Mouse (Mus musculus) forebrain, embryonic 10.5 days (tissue): Measurements from ENCODE around the gene Pfdn5. TPM values are rescaled to one million over a fixed set of nuclear protein-coding genes. Genes with fewer than 3 reads are reported as not detected.
A peak's percentile ranks its signal among the peaks of the same experiment; 100 is the strongest.

Source experiments
- DNase-seq: peaks from one replicate; pipeline ENCODE4 v3.0.0-alpha.2; 2017; ENCODE audit warnings: low spot score; ENCODE audit errors: extremely low spot score
- H3K27ac ChIP-seq: fragments of 300-500 bp; sonication (generic); 2 replicates; pipeline ENCODE4 v1.5.1; 2016; ENCODE audit warnings: mild to moderate bottlenecking
- H3K27me3 ChIP-seq: fragments of 300-500 bp; sonication (generic); 2 replicates; pipeline ENCODE4 v1.6.1; 2016; ENCODE audit warnings: mild to moderate bottlenecking; ENCODE audit not compliant: poor library complexity, severe bottlenecking
- H3K36me3 ChIP-seq: fragments of 300-500 bp; sonication (generic); replicated peaks from 2 replicates; pipeline ENCODE4 v1.6.1; 2016; ENCODE audit warnings: mild to moderate bottlenecking, moderate library complexity
- H3K4me1 ChIP-seq: fragments of 300-500 bp; sonication (generic); 2 replicates; pipeline ENCODE4 v1.6.1; 2016
- H3K4me3 ChIP-seq: fragments of 300-500 bp; sonication (generic); 2 replicates; pipeline ENCODE4 v1.5.1; 2016; ENCODE audit warnings: mild to moderate bottlenecking, moderate library complexity
- H3K9me3 ChIP-seq: fragments of 300-500 bp; sonication (generic); 2 replicates; pipeline ENCODE4 v1.6.1; 2016; ENCODE audit warnings: mild to moderate bottlenecking, moderate library complexity
- WGBS: fragments of 180-500 bp; shearing (Covaris S2); methylation state at CpG from one replicate; pipeline ENCODE4 v1.1.7; 2016; 5-methylcytosine and 5-hydroxymethylcytosine counted together
- polyA plus RNA-seq: library from polyadenylated mRNA; unstranded; fragments of >200 nt; fragmentation: Nextera tagmentation; extraction: Ambion mirVana; gene quantifications from 2 replicates; pipeline ENCODE4 v1.2.1, GENCODE M21; 2016

Gene Pfdn5
- polyA plus RNA-seq, result 311 and 331 TPM in 2 replicates

GRCm38 (mm10) chr15:102326022-102326576, at the start of gene Pfdn5:
Pfdn5 (plus strand) TSS chr15:102326116.
- Histone ChIP-seq H3K36me3 (peaks cover 70% of the 10 kb centered on the region), H3K4me3 (peak within 1 kb of the TSS; percentile 88), H3K4me1 (peaks cover 18% of the 10 kb centered on the region), H3K27ac (peak within 1 kb of the TSS; percentile 91), H3K9me3 (no peaks in the 10 kb centered on the region), H3K27me3 (no peaks in the 10 kb centered on the region)
- under 1% methylated on average over 40 of the region's 40 CpGs for WGBS
- peak; percentile 80 for DNase-seq

GRCm38 (mm10) chr15:102278726-102279091, 47.2 kb upstream of the Pfdn5 start:
- Histone ChIP-seq H3K4me3 (peak overlapping the region; percentile 89), H3K36me3 (peaks cover 25% of the 10 kb centered on the region), H3K4me1 (peaks cover 23% of the 10 kb centered on the region), H3K9me3 (no peaks in the 10 kb centered on the region), H3K27ac (peak overlapping the region; percentile 95), H3K27me3 (no peaks in the 10 kb centered on the region)
- WGBS, result 34% methylated on average over 7 of the region's 7 CpGs
- DNase-seq, result no peak

GRCm38 (mm10) chr15:102279092-102279782, 46.7 kb upstream of the Pfdn5 start, which contains the start of gene Mfsd5:
Mfsd5 (plus strand) TSS chr15:102279454.
- H3K27me3 ChIP-seq, result no peaks in the 10 kb centered on the region
- H3K27ac ChIP-seq, result peak within 1 kb of the TSS; percentile 95
- DNase-seq, result peak; percentile 87
- WGBS, result under 1% methylated on average over 65 of the region's 65 CpGs
- peaks cover 23% of the 10 kb centered on the region for H3K4me1 ChIP-seq
- peaks cover 25% of the 10 kb centered on the region for H3K36me3 ChIP-seq
- H3K9me3 ChIP-seq, result no peaks in the 10 kb centered on the region
- peak within 1 kb of the TSS; percentile 89 for H3K4me3 ChIP-seq

- peaks cover 23% of the 10 kb centered on the region for H3K4me1 ChIP-seq
- no peak for DNase-seq
- peak overlapping the region; percentile 89 for H3K4me3 ChIP-seq
- H3K27me3 ChIP-seq, result no peaks in the 10 kb centered on the region
- 33% methylated on average over 13 of the region's 13 CpGs for whole genome bisulfite sequencing
- peaks cover 25% of the 10 kb centered on the region for H3K36me3 ChIP-seq
- H3K27ac ChIP-seq, result peak overlapping the region; percentile 95
- no peaks in the 10 kb centered on the region for H3K9me3 ChIP-seq
Observed at GRCm38 (mm10) chr15:102279783-102280520, 46.0 kb upstream of the Pfdn5 start.

DNA sequence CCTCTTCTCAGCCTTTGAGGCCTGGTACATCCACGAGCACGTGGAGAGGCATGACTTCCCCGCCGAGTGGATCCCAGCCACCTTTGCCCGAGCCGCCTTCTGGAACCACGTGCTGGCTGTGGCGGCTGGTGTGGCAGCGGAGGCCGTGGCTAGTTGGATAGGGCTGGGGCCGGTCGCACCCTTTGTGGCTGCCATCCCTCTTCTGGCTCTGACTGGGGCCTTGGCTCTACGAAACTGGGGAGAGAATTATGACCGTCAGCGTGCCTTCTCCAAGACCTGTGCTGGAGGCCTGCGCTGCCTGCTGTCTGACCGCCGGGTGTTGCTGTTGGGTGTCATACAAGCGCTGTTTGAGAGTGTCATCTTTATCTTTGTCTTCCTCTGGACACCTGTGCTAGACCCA, 45.3 kb upstream of the Pfdn5 start:
- H3K4me1 ChIP-seq, result peaks cover 25% of the 10 kb centered on the region
- DNase-seq, result no peak
- no peaks in the 10 kb centered on the region for H3K27me3 ChIP-seq
- peaks cover 25% of the 10 kb centered on the region for H3K36me3 ChIP-seq
- WGBS, result 97% methylated on average over 19 of the region's 19 CpGs
- peak overlapping the region; percentile 95; the same call in 1 of the 2 replicates for H3K27ac ChIP-seq
- no peaks in the 10 kb centered on the region for H3K9me3 ChIP-seq
- H3K4me3 ChIP-seq, result peak overlapping the region; percentile 89

GRCm38 (mm10) chr15:102282463-102283292, 43.2 kb upstream of the Pfdn5 start:
- Histone ChIP-seq H3K9me3 (no peaks in the 10 kb centered on the region), H3K27me3 (no peaks in the 10 kb centered on the region), H3K4me3 (no peak overlapping the region), H3K27ac (no peak overlapping the region), H3K4me1 (peaks cover 25% of the 10 kb centered on the region), H3K36me3 (peaks cover 25% of the 10 kb centered on the region)
- no peak for DNase-seq
- WGBS, result 86% methylated on average over 8 of the region's 8 CpGs

GRCm38 (mm10) chr15:102283648-102284047, 42.3 kb upstream of the Pfdn5 start:
- 83% methylated on average over 3 of the region's 3 CpGs for WGBS
- no peak overlapping the region for H3K4me3 ChIP-seq
- peaks cover 25% of the 10 kb centered on the region for H3K36me3 ChIP-seq
- no peaks in the 10 kb centered on the region for H3K9me3 ChIP-seq
- no peaks in the 10 kb centered on the region for H3K27me3 ChIP-seq
- no peak overlapping the region for H3K27ac ChIP-seq
- peaks cover 23% of the 10 kb centered on the region for H3K4me1 ChIP-seq
- DNase-seq, result no peak

DNA sequence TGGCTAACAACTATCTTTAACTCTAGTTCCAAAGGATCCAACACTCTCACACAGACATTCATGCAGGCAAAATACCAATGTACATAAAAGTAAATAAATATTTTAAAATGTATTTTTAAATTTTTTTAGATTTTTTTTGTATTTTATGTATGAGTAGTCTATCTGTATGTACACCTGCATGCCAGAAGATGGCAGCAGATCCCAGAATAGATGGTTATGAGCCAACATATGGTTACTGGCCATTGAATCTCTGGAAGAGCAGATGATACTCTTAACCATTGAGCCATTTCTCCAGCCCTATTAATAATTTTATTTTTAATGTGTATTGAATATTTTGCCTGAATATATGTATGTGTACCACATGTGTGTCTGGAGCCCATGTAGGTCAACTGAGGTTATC, 38.5 kb upstream of the Pfdn5 start:
- peaks cover 5% of the 10 kb centered on the region for H3K36me3 ChIP-seq
- H3K27me3 ChIP-seq, result no peaks in the 10 kb centered on the region
- H3K27ac ChIP-seq, result no peak overlapping the region
- H3K9me3 ChIP-seq, result no peaks in the 10 kb centered on the region
- no peak for DNase-seq
- H3K4me1 ChIP-seq, result 0 out of 2 replicates have a peak, but pooled peaks cover 2% of the 10 kb centered on the region
- no peak overlapping the region for H3K4me3 ChIP-seq

- peak within 1 kb of the TSS; percentile 89 for H3K4me3 ChIP-seq
- H3K27ac ChIP-seq, result peak within 1 kb of the TSS; percentile 89
- H3K36me3 ChIP-seq, result peaks cover 31% of the 10 kb centered on the region
- 7% methylated on average over 25 of the region's 25 CpGs for WGBS
- DNase-seq, result peak; percentile 98
- H3K9me3 ChIP-seq, result no peaks in the 10 kb centered on the region
- H3K27me3 ChIP-seq, result no peaks in the 10 kb centered on the region
- H3K4me1 ChIP-seq, result peaks cover 11% of the 10 kb centered on the region
Observed at GRCm38 (mm10) chr15:102295633-102296367, 30.1 kb upstream of the Pfdn5 start, which contains the start of gene Espl1. Espl1 (plus strand) TSS chr15:102296266.

DNA sequence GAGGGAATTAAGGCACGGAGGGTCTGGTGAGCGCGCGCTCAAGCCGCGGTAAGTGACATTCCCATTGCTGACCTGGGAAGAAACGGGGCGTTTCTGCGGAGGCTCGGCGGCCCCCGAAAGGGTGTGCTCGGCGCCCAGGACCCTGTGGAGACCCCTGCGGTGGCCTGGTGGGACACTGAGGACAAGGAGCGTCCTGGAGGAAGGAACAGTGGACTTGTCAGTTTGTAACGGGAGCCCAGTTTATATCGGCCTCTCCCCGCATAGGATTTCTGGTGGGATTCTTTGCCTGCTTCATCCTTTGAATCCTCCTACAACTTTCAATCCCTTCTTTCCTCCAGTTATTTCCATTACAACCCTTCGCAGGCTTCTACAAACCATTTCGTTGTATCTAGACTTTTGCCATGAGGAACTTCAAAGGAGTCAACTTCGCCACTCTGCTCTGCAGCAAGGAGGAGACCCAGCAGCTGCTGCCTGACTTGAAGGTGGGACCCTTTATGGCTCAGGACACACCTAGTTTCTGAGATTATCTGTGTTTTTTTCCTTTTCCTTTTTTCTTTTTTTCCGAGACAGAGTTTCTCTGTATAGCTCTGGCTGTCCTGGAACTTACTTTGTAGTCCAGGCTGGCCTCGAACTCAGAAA, 29.4 kb upstream of the Pfdn5 start:
- no peaks in the 10 kb centered on the region for H3K9me3 ChIP-seq
- H3K27ac ChIP-seq, result peak overlapping the region; percentile 89
- H3K4me3 ChIP-seq, result peak overlapping the region; percentile 89
- H3K36me3 ChIP-seq, result peaks cover 38% of the 10 kb centered on the region
- no peaks in the 10 kb centered on the region for H3K27me3 ChIP-seq
- no peak for DNase-seq
- whole genome bisulfite sequencing, result 7% methylated on average over 24 of the region's 24 CpGs
- peaks cover 11% of the 10 kb centered on the region for H3K4me1 ChIP-seq

DNA sequence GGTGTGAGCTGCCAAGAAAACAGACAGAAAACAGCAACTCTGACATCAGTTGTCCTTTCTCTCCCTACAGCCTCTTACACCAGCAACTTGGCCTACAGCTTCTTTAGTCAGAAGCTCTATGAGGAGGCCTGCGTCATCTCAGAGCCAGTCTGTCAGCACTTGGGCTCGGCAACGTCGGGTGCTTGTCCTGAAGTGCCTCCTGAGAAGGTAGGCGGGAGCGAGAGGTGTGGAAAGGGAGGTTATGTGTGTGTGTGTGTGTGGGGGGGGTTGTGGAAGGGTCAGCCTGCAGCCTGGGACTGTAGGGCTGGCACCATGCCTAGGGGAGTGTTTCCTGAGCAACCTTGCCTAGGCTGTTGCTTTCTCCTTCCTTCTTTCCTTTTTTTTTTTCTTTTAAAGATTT, 23.4 kb upstream of the Pfdn5 start:
- no peaks in the 10 kb centered on the region for H3K27me3 ChIP-seq
- no peak overlapping the region for H3K4me3 ChIP-seq
- no peaks in the 10 kb centered on the region for H3K9me3 ChIP-seq
- DNase-seq, result no peak
- peaks cover 96% of the 10 kb centered on the region for H3K36me3 ChIP-seq
- no peaks in the 10 kb centered on the region for H3K4me1 ChIP-seq
- H3K27ac ChIP-seq, result no peak overlapping the region
- WGBS, result 94% methylated on average over 6 of the region's 6 CpGs
